Mouse (Mus musculus): ENCODE data around the gene Krtap3-1.
"Not testable (repeated sequence)": the region's sequence is repeated elsewhere in the genome, so short reads cannot be mapped to it uniquely, and the experiment has no call there.

Gene Krtap3-1

GRCm38 (mm10) chr11:99566530-99566929 lies at the start of gene Krtap3-1:
TSS of gene Krtap3-1 (minus strand) at chr11:99566630.
- no peak for DNase-seq (ENCODE audit: low read depth)

- no peak for DNase-seq (ENCODE audit: low read depth)
These were observed 48.5 kb upstream of the Krtap3-1 start, which contains the start of gene Krtap2-4 for GRCm38 (mm10) chr11:99614796-99615363. TSS of gene Krtap2-4 (minus strand) at chr11:99614846.

GRCm38 (mm10) chr11:99610089-99610488 lies 43.7 kb upstream of the Krtap3-1 start, which contains the start of gene Gm11937:
TSS of gene Gm11937 (minus strand) at chr11:99610189.
- DNase-seq (ENCODE audit: low read depth): not testable (repeated sequence)

- no peak for DNase-seq (ENCODE audit: low read depth)
These were observed 42.7 kb upstream of the Krtap3-1 start for GRCm38 (mm10) chr11:99609126-99609525.

- not testable (repeated sequence) for DNase-seq (ENCODE audit: low read depth)
These were observed 36.8 kb upstream of the Krtap3-1 start, which contains the start of gene Gm11938 for GRCm38 (mm10) chr11:99603208-99603607. TSS of gene Gm11938 (minus strand) at chr11:99603308.

- not testable (repeated sequence) for DNase-seq (ENCODE audit: low read depth)
These were observed 31.3 kb upstream of the Krtap3-1 start, which contains the start of gene Krtap9-3 for GRCm38 (mm10) chr11:99597742-99598141. TSS of gene Krtap9-3 (minus strand) at chr11:99598105.

- no peak for DNase-seq (ENCODE audit: low read depth)
These were observed 24.6 kb upstream of the Krtap3-1 start, which contains the start of gene Krtap1-3 for GRCm38 (mm10) chr11:99590981-99591380. TSS of gene Krtap1-3 (minus strand) at chr11:99591339.

- no peak for DNase-seq (ENCODE audit: low read depth)
These were observed 18.7 kb upstream of the Krtap3-1 start for GRCm38 (mm10) chr11:99585096-99585495.

GRCm38 (mm10) chr11:99583245-99583704 lies 16.8 kb upstream of the Krtap3-1 start, which contains the start of gene Krtap1-4:
TSS of gene Krtap1-4 (minus strand) at chr11:99583654.
- no peak for DNase-seq (ENCODE audit: low read depth)

GRCm38 (mm10) chr11:99581564-99581963 lies 15.1 kb upstream of the Krtap3-1 start:
- no peak for DNase-seq (ENCODE audit: low read depth)

GRCm38 (mm10) chr11:99581051-99581450 lies 14.6 kb upstream of the Krtap3-1 start:
- DNase-seq (ENCODE audit: low read depth): no peak

- DNase-seq (ENCODE audit: low read depth): no peak
These were observed 14.2 kb upstream of the Krtap3-1 start, which contains the start of gene Krtap1-5 for GRCm38 (mm10) chr11:99580636-99581035. TSS of gene Krtap1-5 (minus strand) at chr11:99581016.

- peak; percentile 4 for DNase-seq (ENCODE audit: low read depth)
These were observed 7.7 kb upstream of the Krtap3-1 start for GRCm38 (mm10) chr11:99574106-99574505.

GRCm38 (mm10) chr11:99573164-99573563 lies 6.7 kb upstream of the Krtap3-1 start:
- DNase-seq (ENCODE audit: low read depth): no peak

- no peak for DNase-seq (ENCODE audit: low read depth)
These were observed 3.9 kb downstream of the Krtap3-1 start for GRCm38 (mm10) chr11:99562580-99562979.

GRCm38 (mm10) chr11:99559366-99559765 lies 7.1 kb downstream of the Krtap3-1 start, which contains the start of gene Gm11939:
TSS of gene Gm11939 (minus strand) at chr11:99559466.
- DNase-seq (ENCODE audit: low read depth): no peak

- DNase-seq (ENCODE audit: low read depth): no peak
These were observed 8.3 kb downstream of the Krtap3-1 start for GRCm38 (mm10) chr11:99557976-99558745.

GRCm38 (mm10) chr11:99556753-99557152 lies 9.7 kb downstream of the Krtap3-1 start, which contains the start of gene Krtap3-2:
TSS of gene Krtap3-2 (minus strand) at chr11:99556853.
- no peak for DNase-seq (ENCODE audit: low read depth)

- DNase-seq (ENCODE audit: low read depth): no peak
These were observed 10.2 kb downstream of the Krtap3-1 start for GRCm38 (mm10) chr11:99556195-99556594.

- no peak for DNase-seq (ENCODE audit: low read depth)
These were observed 15.7 kb downstream of the Krtap3-1 start, which contains the start of gene Krtap3-3 for GRCm38 (mm10) chr11:99550765-99551164. TSS of gene Krtap3-3 (minus strand) at chr11:99550865.

GRCm38 (mm10) chr11:99547892-99548291 lies 18.5 kb downstream of the Krtap3-1 start:
- DNase-seq (ENCODE audit: low read depth): no peak

- DNase-seq (ENCODE audit: low read depth): no peak
These were observed 26.7 kb downstream of the Krtap3-1 start for GRCm38 (mm10) chr11:99539721-99540120.

All from c-Kit-positive CD71-positive TER-119-negative erythroid progenitor cells, embryonic 14.5 days (primary cell).